Mouse (Mus musculus) cerebellum, adult 2 months (tissue): ENCODE data around the gene Tal1. TPM values are rescaled to one million over a fixed set of nuclear protein-coding genes. Genes with fewer than 3 reads are reported as not detected.
A peak's percentile ranks its signal among the peaks of the same experiment; 100 is the strongest.

Experiments
- DNase-seq, 2 experiments: peaks; one replicate each; pipeline ENCODE4 v3.0.0; 2021
- H3K27ac ChIP-seq: fragments of 200-500 bp; 2 replicates; pipeline ENCODE4 v1.5.1; 2012; ENCODE audit warnings: low read length, control low read depth, inconsistent platforms; ENCODE audit not compliant: insufficient read depth
- H3K27me3 ChIP-seq: fragments of 200-500 bp; 2 replicates; pipeline ENCODE4 v1.6.1; 2012; ENCODE audit warnings: inconsistent platforms, mild to moderate bottlenecking, low read length, moderate library complexity; ENCODE audit not compliant: control insufficient read depth, insufficient read depth
- H3K4me1 ChIP-seq: fragments of 200-500 bp; 2 replicates; pipeline ENCODE4 v1.6.1; 2011; ENCODE audit warnings: low read length; ENCODE audit not compliant: control insufficient read depth, insufficient read depth
- H3K4me3 ChIP-seq: fragments of 200-500 bp; replicated peaks from 2 replicates; pipeline ENCODE3; 2011; ENCODE audit warnings: mild to moderate bottlenecking, low read depth, low read length, control low read depth; ENCODE audit not compliant: insufficient read depth
- CTCF ChIP-seq: fragments of 200-500 bp; IDR thresholded peaks from 2 replicates; pipeline ENCODE4 v1.5.1; 2011; ENCODE audit warnings: low read depth, mild to moderate bottlenecking, control low read depth, low read length, moderate library complexity, borderline replicate concordance; ENCODE audit not compliant: insufficient read depth
- POLR2A ChIP-seq: fragments of 200-500 bp; IDR thresholded peaks from 2 replicates; pipeline ENCODE4 v1.6.1; 2011; ENCODE audit warnings: low read length, control low read depth, borderline replicate concordance; ENCODE audit not compliant: insufficient read depth
- WGBS: fragments of 180-500 bp; shearing (Covaris S2); methylation state at CpG from one replicate; pipeline ENCODE4 v1.1.7; 2018; 5-methylcytosine and 5-hydroxymethylcytosine counted together
- polyA plus RNA-seq: library from polyadenylated mRNA; depleted of rRNA; stranded (reverse); fragments of >200 nt; gene quantifications from 2 replicates; pipeline ENCODE4 v1.2.3, GENCODE M21; 2012

Tal1 gene
- polyA plus RNA-seq, 1 experiment: 2.7 TPM

DNA sequence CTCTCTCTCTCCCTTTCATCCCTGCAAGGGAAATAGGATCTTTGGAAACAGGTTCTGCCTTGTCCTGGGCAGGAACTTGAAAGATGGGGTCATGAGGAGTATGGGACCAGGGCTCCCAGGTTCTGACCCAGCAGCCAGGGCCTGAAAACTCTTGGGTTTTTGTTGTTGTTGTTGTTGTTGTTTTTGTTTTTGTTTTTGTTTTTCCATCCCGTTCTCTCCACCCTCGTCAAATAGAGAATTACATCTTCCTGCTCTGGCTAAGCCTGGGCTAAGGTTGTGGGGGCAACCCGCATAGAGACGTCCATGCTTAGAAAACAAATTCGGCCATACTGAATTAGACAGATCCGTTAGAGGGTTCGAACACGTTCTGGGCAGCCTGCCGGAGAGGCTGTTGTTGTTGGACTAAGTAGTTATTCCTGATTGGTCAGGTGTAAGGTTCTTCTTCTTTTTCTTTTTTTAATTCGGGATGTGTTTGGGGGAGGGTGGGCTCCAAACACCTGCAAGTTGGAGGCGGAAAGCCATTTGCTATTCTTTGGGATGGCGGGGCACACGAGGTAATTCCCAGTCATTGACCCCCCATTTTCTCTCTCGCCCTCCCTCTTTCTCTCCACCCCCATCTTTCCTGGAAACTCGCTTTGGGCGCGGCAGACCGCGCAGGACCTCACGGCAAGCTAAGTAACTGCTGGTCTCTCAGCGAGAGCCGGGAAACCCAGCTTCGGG, 2.8 kb downstream of the Tal1 start:
- TF ChIP-seq CTCF (no peak), POLR2A (no peak)
- DNase-seq: peak in 1 of 2 experiments; percentile 15
- H3K4me1 ChIP-seq: 0 out of 2 replicates have a peak, but pooled peaks cover 3% of the 10 kb centered on the region
- no peak overlapping the region for H3K4me3 ChIP-seq
- WGBS: 7% methylated on average over 23 of the region's 23 CpGs
- no peak overlapping the region for H3K27ac ChIP-seq
- peaks cover 19% of the 10 kb centered on the region; the same call in 1 of the 2 replicates for H3K27me3 ChIP-seq

DNA sequence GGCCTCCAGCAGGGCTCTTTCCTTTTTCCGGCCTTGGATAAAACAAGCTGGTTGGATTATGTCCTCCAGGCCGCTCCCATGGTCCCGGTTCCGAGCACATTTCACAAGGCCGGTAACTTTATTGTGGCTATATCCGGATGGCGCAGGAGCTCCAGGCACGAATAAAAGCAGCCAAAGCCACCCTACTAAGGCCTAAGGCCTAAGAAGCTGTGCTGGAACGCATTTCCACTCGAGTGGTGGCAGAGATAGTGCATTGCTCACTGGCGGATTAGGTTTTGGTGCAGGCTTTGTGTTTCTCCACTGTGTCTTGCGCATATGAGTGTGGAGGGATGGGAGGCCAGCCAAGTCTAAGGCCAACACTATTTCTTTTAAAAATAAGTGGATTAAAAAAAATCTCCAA, 3.6 kb downstream of the Tal1 start:
- peak in 1 of 2 experiments; percentile 9 for DNase-seq
- Histone ChIP-seq H3K27me3 (peaks cover 19% of the 10 kb centered on the region; the same call in 1 of the 2 replicates), H3K27ac (no peak overlapping the region), H3K4me3 (no peak overlapping the region), H3K4me1 (0 out of 2 replicates have a peak, but pooled peaks cover 3% of the 10 kb centered on the region)
- 23% methylated on average over 12 of the region's 12 CpGs for WGBS
- TF ChIP-seq CTCF (no peak), POLR2A (no peak)

DNA sequence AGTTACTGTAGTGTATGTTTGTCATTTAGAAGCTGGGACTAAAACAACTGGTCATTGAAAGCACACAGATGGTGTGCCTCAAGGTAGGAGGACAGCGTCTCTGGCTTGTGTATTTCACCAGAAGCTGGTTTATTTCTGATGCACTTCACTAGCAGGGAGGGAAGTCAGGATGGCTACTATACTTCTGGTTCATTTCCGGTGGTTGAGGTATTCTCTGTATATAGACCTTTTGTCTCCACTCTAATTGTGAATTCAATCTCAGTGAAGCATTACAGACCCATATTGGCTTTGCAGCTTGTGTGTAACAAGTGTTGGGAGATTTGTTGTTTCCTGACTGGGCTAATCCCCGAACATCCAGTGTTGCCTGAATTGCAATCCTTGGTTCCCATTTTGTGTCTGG, 4.5 kb downstream of the Tal1 start:
- H3K27me3 ChIP-seq: peaks cover 18% of the 10 kb centered on the region; the same call in 1 of the 2 replicates
- 0 out of 2 replicates have a peak, but pooled peaks cover 3% of the 10 kb centered on the region for H3K4me1 ChIP-seq
- WGBS: 28% methylated on average over 3 of the region's 3 CpGs
- TF ChIP-seq CTCF: no peak
- no peak for TF ChIP-seq POLR2A
- no peak overlapping the region for H3K27ac ChIP-seq
- no peak for DNase-seq
- no peak overlapping the region for H3K4me3 ChIP-seq

DNA sequence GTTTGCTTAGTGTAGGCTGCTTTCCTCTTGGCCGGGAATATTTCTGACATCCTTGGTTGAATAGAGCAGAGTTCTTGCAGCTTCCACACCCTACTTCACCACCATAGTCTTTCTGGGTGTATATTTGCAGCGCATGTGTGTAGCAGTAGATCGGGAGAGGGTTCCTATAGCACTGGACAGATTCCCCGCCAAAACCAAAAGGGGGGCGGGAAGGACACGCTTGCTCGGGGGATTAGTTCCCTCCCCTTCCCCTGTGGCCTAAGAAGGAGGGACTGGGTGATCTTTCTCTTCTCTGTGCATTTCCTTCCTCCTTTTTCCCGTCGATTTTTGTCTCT, 6.3 kb downstream of the Tal1 start:
- Histone ChIP-seq H3K4me3 (no peak overlapping the region), H3K27ac (no peak overlapping the region), H3K27me3 (peaks cover 9% of the 10 kb centered on the region; the same call in 1 of the 2 replicates), H3K4me1 (no peaks in the 10 kb centered on the region)
- no peak for DNase-seq
- no peak for TF ChIP-seq CTCF
- TF ChIP-seq POLR2A: no peak
- 2% methylated on average over 9 of the region's 9 CpGs for WGBS

DNA sequence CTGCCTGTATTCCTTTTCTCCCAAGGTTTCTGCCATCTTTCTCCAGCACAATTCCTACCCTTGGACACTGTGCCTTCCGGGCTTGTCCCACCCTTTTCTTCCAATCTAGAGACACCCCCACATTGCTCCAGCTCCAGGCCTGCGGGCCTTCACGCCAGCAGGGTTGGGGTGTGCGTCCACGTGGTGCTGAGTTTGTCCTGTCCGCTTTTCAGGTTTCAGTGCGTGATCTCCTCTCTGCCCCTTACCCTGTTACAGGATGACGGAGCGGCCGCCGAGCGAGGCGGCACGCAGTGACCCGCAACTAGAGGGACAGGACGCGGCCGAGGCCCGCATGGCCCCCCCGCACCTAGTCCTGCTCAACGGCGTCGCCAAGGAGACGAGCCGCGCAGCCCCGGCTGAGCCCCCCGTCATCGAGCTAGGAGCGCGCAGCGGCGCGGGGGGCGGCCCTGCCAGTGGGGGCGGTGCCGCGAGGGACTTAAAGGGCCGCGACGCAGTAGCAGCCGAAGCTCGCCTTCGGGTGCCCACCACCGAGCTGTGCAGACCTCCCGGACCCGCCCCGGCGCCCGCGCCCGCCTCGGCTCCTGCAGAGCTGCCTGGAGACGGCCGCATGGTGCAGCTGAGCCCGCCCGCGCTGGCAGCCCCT, 6.8 kb downstream of the Tal1 start:
- WGBS: under 1% methylated on average over 56 of the region's 58 CpGs
- peak overlapping the region; percentile 4 for H3K4me3 ChIP-seq
- DNase-seq: peak in 1 of 2 experiments; percentile 13
- peaks cover 7% of the 10 kb centered on the region; the same call in 1 of the 2 replicates for H3K27me3 ChIP-seq
- TF ChIP-seq POLR2A: no peak
- TF ChIP-seq CTCF: no peak
- H3K27ac ChIP-seq: no peak overlapping the region
- no peaks in the 10 kb centered on the region for H3K4me1 ChIP-seq

DNA sequence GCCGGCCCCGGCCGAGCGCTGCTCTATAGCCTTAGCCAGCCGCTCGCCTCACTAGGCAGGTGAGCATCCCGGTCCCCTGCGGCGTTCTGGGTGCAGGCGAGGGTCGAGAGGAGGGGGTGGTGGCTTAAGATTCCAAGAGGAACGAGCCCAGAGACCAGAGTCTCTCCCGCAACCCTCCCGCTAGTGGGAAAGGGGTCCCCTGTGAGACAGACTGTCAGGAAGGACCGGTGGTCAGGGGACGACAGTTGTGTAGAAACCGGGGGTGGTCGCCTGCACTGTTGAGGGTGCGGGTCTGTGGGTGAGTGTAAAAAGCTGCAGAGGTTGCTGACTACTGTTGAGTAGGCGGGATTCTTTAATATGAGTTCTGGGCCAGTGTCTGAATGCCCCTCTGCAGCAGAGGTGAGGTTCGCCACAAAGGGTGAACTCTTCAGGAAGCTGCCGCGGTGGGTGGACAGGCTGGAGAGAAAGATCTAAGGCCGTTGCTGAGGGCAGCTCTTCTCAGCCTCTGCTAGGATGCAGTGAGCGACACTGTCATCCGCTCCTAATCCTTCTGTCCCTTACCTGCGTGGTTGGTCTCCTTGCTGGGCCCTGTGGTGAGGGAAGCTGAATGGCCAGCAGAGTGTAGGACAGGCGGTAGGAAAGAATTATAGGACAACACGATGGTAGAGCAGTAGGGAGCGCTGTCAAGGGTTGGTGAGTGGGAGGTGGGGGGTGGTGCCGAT, 7.5 kb downstream of the Tal1 start:
- peaks cover 4% of the 10 kb centered on the region; the same call in 1 of the 2 replicates for H3K27me3 ChIP-seq
- H3K4me1 ChIP-seq: no peaks in the 10 kb centered on the region
- 3% methylated on average over 31 of the region's 31 CpGs for WGBS
- no peak for DNase-seq
- no peak overlapping the region for H3K27ac ChIP-seq
- H3K4me3 ChIP-seq: no peak overlapping the region
- TF ChIP-seq CTCF (no peak), POLR2A (no peak)

DNA sequence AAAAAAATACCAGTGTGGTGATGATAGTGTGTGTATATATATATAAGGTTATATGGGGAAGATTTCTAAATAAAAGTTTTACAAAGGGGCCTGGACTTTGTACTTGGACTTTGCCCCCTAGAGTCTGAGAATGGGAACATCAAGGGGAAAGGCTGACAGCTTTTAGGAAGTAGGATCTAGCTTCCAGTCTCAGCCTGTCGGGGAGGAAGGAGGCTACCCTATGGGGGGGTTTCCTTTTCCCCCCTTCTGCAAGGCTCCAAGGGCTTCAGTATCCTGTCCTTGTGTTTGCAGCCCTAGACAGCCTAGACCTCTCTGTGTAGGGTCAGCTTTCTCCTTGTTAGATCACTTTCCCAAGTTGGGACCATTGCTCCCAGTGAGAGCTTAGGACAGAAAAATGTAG, 15.4 kb downstream of the Tal1 start:
- 42% methylated on average over 1 of the region's 1 CpGs for WGBS
- Histone ChIP-seq H3K27ac (no peak overlapping the region), H3K4me1 (no peaks in the 10 kb centered on the region), H3K4me3 (no peak overlapping the region), H3K27me3 (no peaks in the 10 kb centered on the region)
- no peak for DNase-seq
- TF ChIP-seq CTCF: no peak
